Mouse (Mus musculus) heart, embryonic 16.5 days (tissue): ENCODE results near the gene Spout1. TPM values are rescaled to one million over a fixed set of nuclear protein-coding genes. Genes with fewer than 3 reads are reported as not detected.
A peak's percentile ranks its signal among the peaks of the same experiment; 100 is the strongest.
"Not testable (repeated sequence)": the region's sequence is repeated elsewhere in the genome, so short reads cannot be mapped to it uniquely, and the experiment has no call there.

Experiments
- ATAC-seq: fragments of 200-750 bp; cut with Nextera tagmentation; replicated peaks from 2 replicates; pipeline ENCODE4 v1.8.0; 2017; ENCODE audit warnings: moderate number of reproducible peaks; ENCODE audit not compliant: insufficient read depth, low FRiP score; ENCODE audit errors: extremely low read depth
- H3K27ac ChIP-seq: fragments of 300-500 bp; sonication (generic); 2 replicates; pipeline ENCODE4 v1.5.1; 2014; ENCODE audit warnings: mild to moderate bottlenecking, low read length, control low read depth, moderate library complexity
- H3K27me3 ChIP-seq: fragments of 300-500 bp; sonication (generic); 2 replicates; pipeline ENCODE4 v1.6.1; 2014; ENCODE audit warnings: low read length, mixed read lengths; ENCODE audit not compliant: control insufficient read depth, insufficient read depth
- H3K36me3 ChIP-seq: fragments of 300-500 bp; sonication (generic); 2 replicates; pipeline ENCODE4 v1.6.1; 2014; ENCODE audit not compliant: control insufficient read depth, insufficient read depth
- H3K4me1 ChIP-seq: fragments of 300-500 bp; sonication (generic); 2 replicates; pipeline ENCODE4 v1.6.1; 2014; ENCODE audit warnings: low read length, mixed read lengths; ENCODE audit not compliant: control insufficient read depth, insufficient read depth
- H3K4me2 ChIP-seq: fragments of 300-500 bp; sonication (generic); 2 replicates; pipeline ENCODE4 v1.6.1; 2014; ENCODE audit warnings: low read depth, mild to moderate bottlenecking, control low read depth, low read length
- H3K4me3 ChIP-seq: fragments of 300-500 bp; sonication (generic); 2 replicates; pipeline ENCODE4 v1.5.1; 2014; ENCODE audit warnings: mild to moderate bottlenecking, control low read depth, low read length
- H3K9ac ChIP-seq: fragments of 300-500 bp; sonication (generic); 2 replicates; pipeline ENCODE4 v1.6.1; 2014; ENCODE audit warnings: low read length, control low read depth
- H3K9me3 ChIP-seq: fragments of 300-500 bp; sonication (generic); replicated peaks from 2 replicates; pipeline ENCODE4 v1.6.1; 2016; ENCODE audit warnings: low read length; ENCODE audit not compliant: control insufficient read depth
- WGBS: fragments of 180-500 bp; shearing (Covaris S2); extraction: QIAGEN DNeasy Blood & Tissue Kit; methylation state at CpG from one replicate; pipeline ENCODE4 v1.1.7; 2014; 5-methylcytosine and 5-hydroxymethylcytosine counted together
- polyA plus RNA-seq: library from polyadenylated mRNA; unstranded; fragments of >200 nt; fragmentation: Nextera tagmentation; extraction: Ambion mirVana; gene quantifications from 2 replicates; pipeline ENCODE4 v1.2.1, GENCODE M21; 2015

Spout1 gene
- polyA plus RNA-seq, 1 experiment from 2014 or later: 31.5 TPM

- H3K36me3 ChIP-seq: peaks cover 14% of the 10 kb centered on the region; the same call in 1 of the 2 replicates
- H3K4me1 ChIP-seq: peaks cover 19% of the 10 kb centered on the region
- no peak overlapping the region for H3K4me2 ChIP-seq
- ATAC-seq: no peak
- no peak overlapping the region for H3K4me3 ChIP-seq
- H3K27me3 ChIP-seq: no peaks in the 10 kb centered on the region
- H3K9me3 ChIP-seq: no peaks in the 10 kb centered on the region
- 82% methylated on average over 10 of the region's 10 CpGs for WGBS
- H3K27ac ChIP-seq: no peak overlapping the region
- H3K9ac ChIP-seq: no peak overlapping the region
These were observed 41.8 kb downstream of the Spout1 start for GRCm38 (mm10) chr2:30136458-30136857.

- Histone ChIP-seq H3K27ac (peak overlapping the region; percentile 93), H3K4me2 (peak overlapping the region; percentile 77), H3K9me3 (no peaks in the 10 kb centered on the region), H3K4me1 (peaks cover 19% of the 10 kb centered on the region), H3K9ac (peak overlapping the region; percentile 93), H3K36me3 (peaks cover 4% of the 10 kb centered on the region; the same call in 1 of the 2 replicates), H3K27me3 (no peaks in the 10 kb centered on the region), H3K4me3 (peak overlapping the region; percentile 97)
- ATAC-seq: no peak
- 57% methylated on average over 10 of the region's 10 CpGs for WGBS
These were observed 43.2 kb downstream of the Spout1 start for GRCm38 (mm10) chr2:30134928-30135620.

GRCm38 (mm10) chr2:30134378-30134711, 43.9 kb downstream of the Spout1 start:
- Histone ChIP-seq H3K4me2 (peak overlapping the region; percentile 77), H3K9ac (peak overlapping the region; percentile 93), H3K27ac (peak overlapping the region; percentile 93), H3K27me3 (no peaks in the 10 kb centered on the region), H3K9me3 (no peaks in the 10 kb centered on the region), H3K4me1 (peaks cover 19% of the 10 kb centered on the region), H3K4me3 (peak overlapping the region; percentile 97), H3K36me3 (peaks cover 3% of the 10 kb centered on the region; the same call in 1 of the 2 replicates)
- 17% methylated on average over 6 of the region's 6 CpGs for WGBS
- ATAC-seq: no peak

- under 1% methylated on average over 44 of the region's 46 CpGs for WGBS
- H3K9me3 ChIP-seq: no peaks in the 10 kb centered on the region
- peak within 1 kb of the TSS; percentile 77 for H3K4me2 ChIP-seq
- peak within 1 kb of the TSS; percentile 93 for H3K9ac ChIP-seq
- peak within 1 kb of the TSS; percentile 97 for H3K4me3 ChIP-seq
- no peaks in the 10 kb centered on the region for H3K27me3 ChIP-seq
- peaks cover 3% of the 10 kb centered on the region; the same call in 1 of the 2 replicates for H3K36me3 ChIP-seq
- peak within 1 kb of the TSS; percentile 93 for H3K27ac ChIP-seq
- peak; percentile 96 for ATAC-seq
- H3K4me1 ChIP-seq: peaks cover 19% of the 10 kb centered on the region
These were observed 44.5 kb downstream of the Spout1 start, which contains the start of gene Tbc1d13 for GRCm38 (mm10) chr2:30133613-30134377. Gene Tbc1d13, plus strand, starts transcription at chr2:30133746.

GRCm38 (mm10) chr2:30132801-30133612, 45.3 kb downstream of the Spout1 start:
- peak overlapping the region; percentile 93 for H3K9ac ChIP-seq
- no peaks in the 10 kb centered on the region for H3K27me3 ChIP-seq
- H3K36me3 ChIP-seq: peaks cover 3% of the 10 kb centered on the region; the same call in 1 of the 2 replicates
- peak overlapping the region; percentile 93 for H3K27ac ChIP-seq
- peak overlapping the region; percentile 77 for H3K4me2 ChIP-seq
- no peaks in the 10 kb centered on the region for H3K9me3 ChIP-seq
- WGBS: 14% methylated on average over 16 of the region's 16 CpGs
- peak overlapping the region; percentile 97 for H3K4me3 ChIP-seq
- ATAC-seq: peak; percentile 24; the same call in 1 of the 2 replicates
- H3K4me1 ChIP-seq: peaks cover 19% of the 10 kb centered on the region

GRCm38 (mm10) chr2:30131240-30131639, 47.0 kb downstream of the Spout1 start:
- not testable (repeated sequence) for H3K9ac ChIP-seq, H3K36me3 ChIP-seq, H3K27ac ChIP-seq, H3K4me3 ChIP-seq, H3K9me3 ChIP-seq, H3K27me3 ChIP-seq, ATAC-seq, H3K4me2 ChIP-seq
- peaks cover 19% of the 10 kb centered on the region for H3K4me1 ChIP-seq
- 56% methylated on average over 5 of the region's 5 CpGs for WGBS

- ATAC-seq: no peak
- no peaks in the 10 kb centered on the region for H3K9me3 ChIP-seq
- no peak overlapping the region for H3K4me3 ChIP-seq
- no peak overlapping the region for H3K4me2 ChIP-seq
- no peak overlapping the region for H3K27ac ChIP-seq
- H3K9ac ChIP-seq: no peak overlapping the region
- H3K4me1 ChIP-seq: peaks cover 17% of the 10 kb centered on the region
- no peaks in the 10 kb centered on the region for H3K36me3 ChIP-seq
- H3K27me3 ChIP-seq: no peaks in the 10 kb centered on the region
- 73% methylated on average over 4 of the region's 4 CpGs for WGBS
These were observed 48.1 kb downstream of the Spout1 start for GRCm38 (mm10) chr2:30130156-30130555.

- WGBS: 21% methylated on average over 2 of the region's 2 CpGs
- no peak overlapping the region for H3K4me2 ChIP-seq
- H3K9me3 ChIP-seq: no peaks in the 10 kb centered on the region
- peaks cover 13% of the 10 kb centered on the region for H3K4me1 ChIP-seq
- H3K9ac ChIP-seq: no peak overlapping the region
- ATAC-seq: no peak
- no peaks in the 10 kb centered on the region for H3K27me3 ChIP-seq
- no peak overlapping the region for H3K27ac ChIP-seq
- no peaks in the 10 kb centered on the region for H3K36me3 ChIP-seq
- no peak overlapping the region for H3K4me3 ChIP-seq
These were observed 49.5 kb downstream of the Spout1 start for GRCm38 (mm10) chr2:30128789-30129188.
